Mouse (Mus musculus): Measurements from ENCODE around the gene Pde4dip. TPM values are rescaled to one million over a fixed set of nuclear protein-coding genes. Genes with fewer than 3 reads are reported as not detected.

The Pde4dip gene
- polyA plus RNA-seq, 1 experiment from 2014 or later = 60.3 TPM

GRCm38 (mm10) chr3:97674644-97675110 lies 213.8 kb downstream of the Pde4dip start, which contains the start of gene Gm17651:
Gene Gm17651, minus strand, starts transcription at chr3:97674694.
- no peak within 1 kb of the TSS for H3K9ac ChIP-seq (ENCODE audit: low read depth, low read length)
- no peaks in the 10 kb centered on the region for H3K9me3 ChIP-seq (ENCODE audit: control insufficient read depth, low read length)
- H3K27ac ChIP-seq (ENCODE audit: low read depth, low read length) = no peak within 1 kb of the TSS
- 93% methylated on average over 7 of the region's 7 CpGs for WGBS
- H3K4me2 ChIP-seq (ENCODE audit: low read length) = no peak within 1 kb of the TSS
- no peak for ATAC-seq
- no peaks in the 10 kb centered on the region; the same call in 1 of the 2 replicates for H3K27me3 ChIP-seq (replicated peaks; ENCODE audit: control insufficient read depth, insufficient read depth, low read length)
- no peak within 1 kb of the TSS for H3K4me3 ChIP-seq (ENCODE audit: low read length)
- H3K36me3 ChIP-seq (ENCODE audit: control insufficient read depth, insufficient read depth, low read length) = peaks cover 10% of the 10 kb centered on the region
- H3K4me1 ChIP-seq (ENCODE audit: control insufficient read depth, insufficient read depth, low read depth, low read length) = no peaks in the 10 kb centered on the region

DNA sequence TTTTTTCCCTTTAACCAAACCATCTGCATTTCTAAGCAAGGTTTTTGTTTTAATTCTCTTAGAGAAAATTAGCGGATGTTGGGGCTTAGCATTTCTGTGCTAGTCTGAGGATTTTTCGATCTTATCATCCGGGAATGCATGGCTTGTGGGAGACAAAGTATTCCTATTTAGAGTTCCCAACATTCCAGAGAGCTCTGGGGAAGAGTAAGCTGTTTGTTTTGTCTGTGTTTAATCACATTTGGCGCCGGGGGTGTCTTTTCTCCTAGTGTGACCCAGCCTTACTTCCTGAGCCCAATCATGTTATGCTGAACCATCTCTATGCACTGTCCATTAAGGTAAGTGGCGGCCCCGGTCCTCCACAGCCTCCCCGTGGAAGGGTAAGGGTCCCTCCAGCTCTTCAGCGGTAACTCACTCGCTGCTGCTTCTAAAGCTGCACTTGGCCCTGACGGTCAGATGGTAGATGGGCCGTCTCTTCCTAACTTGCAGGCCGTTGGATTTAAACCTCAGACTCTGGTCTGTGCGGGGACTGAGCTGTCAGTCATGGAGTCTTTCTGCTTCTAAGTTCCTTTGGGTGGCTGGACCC lies 221.3 kb downstream of the Pde4dip start:
- Histone ChIP-seq H3K27ac (ENCODE audit: low read depth, low read length) (no peak overlapping the region), H3K4me1 (ENCODE audit: control insufficient read depth, insufficient read depth, low read depth, low read length) (no peaks in the 10 kb centered on the region), H3K27me3 (replicated peaks; ENCODE audit: control insufficient read depth, insufficient read depth, low read length) (no peaks in the 10 kb centered on the region), H3K9me3 (ENCODE audit: control insufficient read depth, low read length) (no peaks in the 10 kb centered on the region), H3K4me3 (ENCODE audit: low read length) (no peak overlapping the region), H3K36me3 (ENCODE audit: control insufficient read depth, insufficient read depth, low read length) (peaks cover 43% of the 10 kb centered on the region), H3K9ac (ENCODE audit: low read depth, low read length) (no peak overlapping the region), H3K4me2 (ENCODE audit: low read length) (no peak overlapping the region)
- no peak for ATAC-seq
- 87% methylated on average over 14 of the region's 14 CpGs for WGBS

DNA sequence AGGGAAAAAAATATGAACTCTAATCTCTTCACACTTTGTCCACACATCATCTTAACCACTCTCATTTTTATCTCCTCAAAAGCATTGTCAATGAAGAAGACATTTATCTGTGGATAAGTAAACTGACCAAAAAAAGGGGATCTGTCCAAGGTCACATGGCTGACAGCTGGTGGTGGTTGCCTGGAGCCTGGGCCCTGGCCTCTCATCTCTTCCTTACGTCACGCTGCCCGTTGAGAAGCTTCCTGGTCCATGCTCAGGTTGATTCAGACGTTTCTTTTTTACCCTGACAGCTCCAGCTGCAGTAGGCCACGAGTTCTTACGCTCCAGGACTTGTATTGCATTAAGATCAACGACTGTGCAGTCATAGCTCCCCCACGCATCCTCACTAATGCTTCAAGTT lies 222.4 kb downstream of the Pde4dip start:
- H3K4me1 ChIP-seq (ENCODE audit: control insufficient read depth, insufficient read depth, low read depth, low read length) = no peaks in the 10 kb centered on the region
- H3K4me2 ChIP-seq (ENCODE audit: low read length) = no peak overlapping the region
- H3K9ac ChIP-seq (ENCODE audit: low read depth, low read length) = no peak overlapping the region
- H3K27me3 ChIP-seq (replicated peaks; ENCODE audit: control insufficient read depth, insufficient read depth, low read length) = no peaks in the 10 kb centered on the region
- H3K9me3 ChIP-seq (ENCODE audit: control insufficient read depth, low read length) = no peaks in the 10 kb centered on the region
- peaks cover 42% of the 10 kb centered on the region for H3K36me3 ChIP-seq (ENCODE audit: control insufficient read depth, insufficient read depth, low read length)
- ATAC-seq = no peak
- H3K27ac ChIP-seq (ENCODE audit: low read depth, low read length) = no peak overlapping the region
- no peak overlapping the region for H3K4me3 ChIP-seq (ENCODE audit: low read length)
- 83% methylated on average over 8 of the region's 8 CpGs for WGBS

DNA sequence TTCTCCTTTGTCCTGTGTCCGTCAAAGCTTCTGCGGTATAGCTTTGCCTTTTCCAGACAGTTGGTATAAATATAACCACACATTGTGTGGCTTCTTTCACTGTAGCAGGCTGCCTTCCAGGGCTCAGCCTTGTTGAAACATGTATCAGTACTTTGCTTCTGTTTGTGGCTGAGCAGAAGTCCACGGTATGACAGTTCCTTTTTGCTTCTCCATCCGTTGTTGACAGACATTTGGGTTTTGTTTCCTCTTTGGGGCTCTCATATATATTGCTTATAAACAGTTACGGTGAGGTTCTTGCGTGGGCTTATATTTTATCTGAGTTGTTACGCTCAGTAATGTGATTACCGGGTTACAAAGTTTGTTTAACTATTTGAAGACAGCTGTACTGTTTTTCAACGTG lies 223.0 kb downstream of the Pde4dip start:
- Histone ChIP-seq H3K4me3 (ENCODE audit: low read length) (no peak overlapping the region), H3K27ac (ENCODE audit: low read depth, low read length) (no peak overlapping the region), H3K4me2 (ENCODE audit: low read length) (no peak overlapping the region), H3K9ac (ENCODE audit: low read depth, low read length) (no peak overlapping the region), H3K36me3 (ENCODE audit: control insufficient read depth, insufficient read depth, low read length) (peaks cover 37% of the 10 kb centered on the region), H3K27me3 (replicated peaks; ENCODE audit: control insufficient read depth, insufficient read depth, low read length) (no peaks in the 10 kb centered on the region), H3K4me1 (ENCODE audit: control insufficient read depth, insufficient read depth, low read depth, low read length) (no peaks in the 10 kb centered on the region), H3K9me3 (ENCODE audit: control insufficient read depth, low read length) (no peaks in the 10 kb centered on the region)
- no peak for ATAC-seq
- 93% methylated on average over 9 of the region's 9 CpGs for WGBS

- WGBS = 81% methylated on average over 8 of the region's 8 CpGs
- ATAC-seq = no peak
These were observed 227.3 kb downstream of the Pde4dip start for GRCm38 (mm10) chr3:97661206-97661605.

DNA sequence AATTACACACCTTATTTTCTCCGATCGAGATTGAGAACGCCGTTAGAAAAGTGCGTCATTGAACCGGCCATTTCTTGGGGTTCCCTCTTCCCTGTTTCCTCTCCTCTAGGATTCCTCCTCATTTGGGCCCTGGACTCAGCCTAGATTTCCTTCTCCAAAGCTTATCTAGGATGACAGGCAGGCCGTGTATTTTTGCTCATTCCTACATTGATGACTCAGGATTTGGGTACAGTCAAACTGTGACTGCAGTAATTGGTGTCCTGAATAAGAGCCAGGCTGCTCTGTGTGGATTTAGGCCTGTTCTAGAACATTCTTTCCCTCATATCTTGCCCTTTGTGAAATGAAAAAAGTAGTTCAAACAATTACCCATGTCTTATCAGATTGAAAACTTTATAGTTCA lies 228.8 kb downstream of the Pde4dip start:
- no peaks in the 10 kb centered on the region for H3K9me3 ChIP-seq (ENCODE audit: control insufficient read depth, low read length)
- peaks cover 15% of the 10 kb centered on the region for H3K36me3 ChIP-seq (ENCODE audit: control insufficient read depth, insufficient read depth, low read length)
- WGBS = 82% methylated on average over 7 of the region's 7 CpGs
- H3K9ac ChIP-seq (ENCODE audit: low read depth, low read length) = no peak overlapping the region
- peak overlapping the region; percentile 64 for H3K4me2 ChIP-seq (ENCODE audit: low read length)
- no peak overlapping the region for H3K4me3 ChIP-seq (ENCODE audit: low read length)
- no peak overlapping the region for H3K27ac ChIP-seq (ENCODE audit: low read depth, low read length)
- no peak for ATAC-seq
- peaks cover 8% of the 10 kb centered on the region for H3K4me1 ChIP-seq (ENCODE audit: control insufficient read depth, insufficient read depth, low read depth, low read length)
- H3K27me3 ChIP-seq (replicated peaks; ENCODE audit: control insufficient read depth, insufficient read depth, low read length) = no peaks in the 10 kb centered on the region

More at GRCm38 (mm10) chr3:97661206-97661605, 227.3 kb downstream of the Pde4dip start:
- H3K9ac ChIP-seq (ENCODE audit: low read depth, low read length) = no peak overlapping the region
- no peaks in the 10 kb centered on the region for H3K9me3 ChIP-seq (ENCODE audit: control insufficient read depth, low read length)
- no peaks in the 10 kb centered on the region for H3K27me3 ChIP-seq (replicated peaks; ENCODE audit: control insufficient read depth, insufficient read depth, low read length)
- peaks cover 8% of the 10 kb centered on the region for H3K4me1 ChIP-seq (ENCODE audit: control insufficient read depth, insufficient read depth, low read depth, low read length)
- no peak overlapping the region for H3K4me2 ChIP-seq (ENCODE audit: low read length)
- H3K27ac ChIP-seq (ENCODE audit: low read depth, low read length) = no peak overlapping the region
- no peak overlapping the region for H3K4me3 ChIP-seq (ENCODE audit: low read length)
- peaks cover 17% of the 10 kb centered on the region for H3K36me3 ChIP-seq (ENCODE audit: control insufficient read depth, insufficient read depth, low read length)

GRCm38 (mm10) chr3:97658426-97659193 lies 229.9 kb downstream of the Pde4dip start:
- Histone ChIP-seq H3K9ac (ENCODE audit: low read depth, low read length) (peak overlapping the region; percentile 74), H3K4me3 (ENCODE audit: low read length) (peak overlapping the region; percentile 67), H3K9me3 (ENCODE audit: control insufficient read depth, low read length) (no peaks in the 10 kb centered on the region), H3K4me1 (ENCODE audit: control insufficient read depth, insufficient read depth, low read depth, low read length) (peaks cover 8% of the 10 kb centered on the region), H3K36me3 (ENCODE audit: control insufficient read depth, insufficient read depth, low read length) (0 out of 2 replicates have a peak, but pooled peaks cover 6% of the 10 kb centered on the region), H3K4me2 (ENCODE audit: low read length) (peak overlapping the region; percentile 64), H3K27me3 (replicated peaks; ENCODE audit: control insufficient read depth, insufficient read depth, low read length) (no peaks in the 10 kb centered on the region), H3K27ac (ENCODE audit: low read depth, low read length) (peak overlapping the region; percentile 73)
- under 1% methylated on average over 50 of the region's 50 CpGs for WGBS
- peak; percentile 68 for ATAC-seq

- 2% methylated on average over 47 of the region's 51 CpGs for WGBS
- ATAC-seq = peak; percentile 96
- Histone ChIP-seq H3K36me3 (ENCODE audit: control insufficient read depth, insufficient read depth, low read length) (0 out of 2 replicates have a peak, but pooled peaks cover 2% of the 10 kb centered on the region), H3K4me3 (ENCODE audit: low read length) (peak within 1 kb of the TSS; percentile 67), H3K4me1 (ENCODE audit: control insufficient read depth, insufficient read depth, low read depth, low read length) (peaks cover 8% of the 10 kb centered on the region), H3K27ac (ENCODE audit: low read depth, low read length) (peak within 1 kb of the TSS; percentile 73), H3K4me2 (ENCODE audit: low read length) (peak within 1 kb of the TSS; percentile 64), H3K9ac (ENCODE audit: low read depth, low read length) (peak within 1 kb of the TSS; percentile 74), H3K9me3 (ENCODE audit: control insufficient read depth, low read length) (no peaks in the 10 kb centered on the region), H3K27me3 (replicated peaks; ENCODE audit: control insufficient read depth, insufficient read depth, low read length) (no peaks in the 10 kb centered on the region)
These were observed 230.7 kb downstream of the Pde4dip start, which contains the start of gene Prkab2 for GRCm38 (mm10) chr3:97657655-97658411. Gene Prkab2, plus strand, starts transcription at chr3:97658193.

DNA sequence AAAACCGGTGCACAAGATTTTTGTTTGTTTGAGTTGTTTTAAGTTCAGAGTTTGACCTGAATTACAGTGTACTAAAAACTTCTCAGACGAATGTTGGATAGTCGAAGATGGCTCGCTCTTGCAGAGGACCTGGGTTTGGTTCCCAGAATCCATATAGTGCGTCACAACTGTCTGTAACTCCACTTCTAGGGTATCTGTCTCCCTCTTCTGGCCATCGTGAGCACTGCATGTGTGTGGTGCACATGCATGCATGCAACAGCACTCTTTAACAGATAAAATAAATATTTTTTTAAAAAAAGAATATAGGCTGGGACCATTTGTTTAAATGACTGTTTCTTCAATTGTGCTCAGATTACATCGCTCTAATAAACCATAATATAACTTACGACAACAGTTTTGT lies 233.6 kb downstream of the Pde4dip start:
- peaks cover 8% of the 10 kb centered on the region for H3K4me1 ChIP-seq (ENCODE audit: control insufficient read depth, insufficient read depth, low read depth, low read length)
- H3K36me3 ChIP-seq (ENCODE audit: control insufficient read depth, insufficient read depth, low read length) = no peaks in the 10 kb centered on the region
- H3K9me3 ChIP-seq (ENCODE audit: control insufficient read depth, low read length) = no peaks in the 10 kb centered on the region
- no peak overlapping the region for H3K4me3 ChIP-seq (ENCODE audit: low read length)
- H3K4me2 ChIP-seq (ENCODE audit: low read length) = no peak overlapping the region
- no peak for ATAC-seq
- no peaks in the 10 kb centered on the region for H3K27me3 ChIP-seq (replicated peaks; ENCODE audit: control insufficient read depth, insufficient read depth, low read length)
- no peak overlapping the region for H3K9ac ChIP-seq (ENCODE audit: low read depth, low read length)
- WGBS = 81% methylated on average over 8 of the region's 8 CpGs
- H3K27ac ChIP-seq (ENCODE audit: low read depth, low read length) = no peak overlapping the region

Data from hindbrain, embryonic 16.5 days (tissue).